Mouse (Mus musculus): Measurements from ENCODE around the gene Rnf168.
"Not testable (repeated sequence)": the region's sequence is repeated elsewhere in the genome, so short reads cannot be mapped to it uniquely, and the experiment has no call there.

Gene Rnf168

GRCm38 (mm10) chr16:32277308-32278256 is at the start of gene Rnf168:
Gene Rnf168 (plus strand): TSS chr16:32277459.
- peak; percentile 92 for DNase-seq (ENCODE audit: low spot score)

DNA sequence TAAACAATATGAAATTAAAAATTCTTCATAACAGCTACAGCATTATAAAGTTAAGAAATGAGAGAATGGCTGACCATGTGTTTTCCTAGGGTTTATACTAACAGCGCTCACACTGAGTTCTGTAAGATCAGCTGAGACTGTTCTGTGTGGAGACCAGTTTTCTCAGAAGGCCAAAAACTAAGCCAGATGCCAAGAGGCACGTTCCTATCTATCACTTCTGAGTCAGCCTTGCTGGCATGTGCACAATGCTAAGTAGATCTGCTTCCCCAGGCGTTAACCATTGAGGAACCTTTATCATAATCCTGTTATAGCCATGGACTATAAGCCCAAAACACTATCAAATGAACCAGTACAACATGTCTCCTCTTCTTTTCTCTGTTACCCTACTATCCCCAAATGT is 45.2 kb upstream of the Rnf168 start:
- not testable (repeated sequence) for DNase-seq (ENCODE audit: low spot score)

DNA sequence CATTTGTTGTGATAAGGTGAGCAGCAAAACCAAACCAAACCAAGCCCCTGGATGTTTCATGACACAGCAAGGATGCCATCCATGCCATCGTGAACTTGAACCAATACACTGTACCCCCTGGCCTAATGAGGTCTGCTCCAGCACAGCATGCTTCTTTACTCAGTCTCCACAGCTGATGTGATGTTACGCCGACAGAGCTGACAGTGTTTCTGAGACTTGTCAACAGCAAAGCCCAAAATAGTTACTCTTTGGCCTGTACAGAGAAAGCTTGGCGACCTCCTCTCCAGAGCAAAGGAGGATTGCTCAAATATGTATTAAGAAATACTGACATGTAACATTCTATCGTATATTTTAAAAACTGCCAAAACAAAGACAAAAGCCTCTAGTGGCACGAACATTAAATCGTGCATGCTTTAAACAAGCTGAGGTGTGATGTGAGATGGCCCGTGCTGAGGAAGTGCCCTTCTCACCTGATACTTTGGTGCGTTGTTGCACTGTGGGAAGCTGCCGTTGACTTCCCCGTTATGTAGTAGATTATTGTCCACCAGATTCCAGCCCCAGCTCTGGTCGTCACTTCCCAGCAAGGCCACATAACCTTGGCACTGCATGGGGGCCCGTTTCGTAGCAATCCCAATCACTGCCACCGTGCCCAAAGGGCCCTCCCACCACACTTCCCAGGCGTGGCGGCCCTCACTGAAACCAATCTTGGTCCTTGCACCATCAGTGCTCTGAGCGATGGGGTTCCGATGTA is 39.2 kb upstream of the Rnf168 start:
- DNase-seq (ENCODE audit: low spot score) = peak; percentile 16

DNA sequence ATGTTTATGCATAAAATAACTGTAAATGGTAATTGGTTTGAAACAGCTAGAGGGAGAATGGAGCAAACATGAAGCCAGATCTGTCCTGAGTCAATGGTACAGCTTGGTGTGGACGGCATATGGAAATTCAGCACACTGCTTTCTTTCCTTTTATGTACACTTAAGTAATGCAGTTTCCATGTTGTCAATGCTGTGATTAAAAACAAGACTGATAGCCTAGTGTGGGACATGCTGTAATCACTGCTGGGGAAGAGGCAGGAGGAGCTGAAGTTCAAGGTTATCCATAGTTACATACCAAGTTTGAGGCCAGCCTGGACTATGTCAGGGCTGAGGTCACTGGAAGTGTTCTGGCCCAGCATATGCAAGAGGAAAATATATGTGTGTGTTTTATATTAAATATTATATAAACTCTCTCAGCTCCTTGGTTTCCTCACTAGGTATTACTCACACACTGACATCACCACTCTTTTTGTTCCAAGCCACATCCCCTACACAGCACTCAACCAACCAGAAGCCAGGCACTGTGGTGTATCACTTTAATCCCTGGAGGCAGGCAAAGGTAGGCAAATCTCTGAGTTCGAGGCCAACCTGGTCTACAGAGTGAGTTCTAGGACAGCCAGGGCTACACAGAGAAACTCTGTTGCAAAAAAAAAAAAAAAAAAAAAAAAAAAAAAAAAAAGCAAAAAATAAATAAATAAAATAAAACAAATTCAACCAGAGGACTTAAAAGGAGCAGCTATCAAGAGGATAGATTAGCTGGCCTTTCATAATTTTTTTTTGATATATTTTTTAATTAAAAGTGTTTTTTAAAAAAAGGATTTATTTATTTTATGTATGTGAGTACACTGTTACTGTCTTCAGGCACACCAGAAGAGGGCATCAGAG is 37.6 kb upstream of the Rnf168 start:
- DNase-seq (ENCODE audit: low spot score) = no peak

- no peak for DNase-seq (ENCODE audit: low spot score)
Observed at GRCm38 (mm10) chr16:32243901-32244300, 33.4 kb upstream of the Rnf168 start.

DNA sequence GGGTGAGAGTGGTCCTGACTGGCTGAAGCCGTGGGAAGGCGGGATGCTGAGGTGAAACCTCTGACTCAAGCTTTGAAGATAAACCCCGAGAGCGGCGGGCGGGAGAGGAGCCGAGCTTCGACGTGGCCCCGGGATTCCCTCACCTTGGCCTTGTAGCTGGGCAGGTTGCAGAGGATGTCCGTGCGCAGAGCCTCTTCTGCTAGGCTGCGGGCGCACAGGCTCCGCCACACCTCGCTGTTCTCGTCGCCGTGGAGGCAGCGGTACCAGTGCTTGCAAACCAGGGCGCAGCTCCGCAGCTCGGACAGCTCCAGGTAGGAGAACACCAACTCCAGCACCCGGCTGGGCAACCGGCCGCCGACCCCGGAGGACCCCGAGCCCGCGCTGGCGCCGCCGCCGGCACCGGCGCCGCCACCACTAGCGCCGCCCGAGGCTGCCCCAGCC is 30.9 kb upstream of the Rnf168 start:
- DNase-seq (ENCODE audit: low spot score) = peak; percentile 14

DNA sequence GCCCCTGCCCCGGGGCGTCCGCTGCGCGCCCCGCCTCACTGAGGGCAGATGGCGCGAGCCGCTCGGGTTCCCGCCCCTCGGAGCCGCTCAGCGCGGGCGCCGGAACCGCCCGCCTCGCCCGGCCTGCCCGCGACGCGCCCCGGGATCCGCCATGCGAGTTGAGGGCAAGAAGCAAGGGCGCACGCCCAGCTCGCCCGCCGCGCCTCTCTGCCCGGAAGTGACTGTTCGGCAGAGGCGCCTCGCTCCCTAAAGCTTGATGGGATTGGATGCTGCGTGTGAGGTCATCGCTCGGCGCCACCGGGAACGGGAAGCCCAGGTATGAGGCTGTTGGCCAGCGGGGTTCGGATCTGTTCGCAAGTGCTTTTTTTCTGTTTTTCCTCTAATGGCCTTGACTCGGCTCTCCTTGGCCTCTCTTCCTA is 30.3 kb upstream of the Rnf168 start, which contains the start of the genes Fbxo45 and Wdr53:
Gene Fbxo45 (minus strand): TSS at position 207 of the 419 bp plus-strand sequence.
Gene Wdr53 (plus strand): TSS at position 276 of the 419 bp plus-strand sequence.
- DNase-seq (ENCODE audit: low spot score) = peak; percentile 98

- peak; percentile 26 for DNase-seq (ENCODE audit: low spot score)
Observed at GRCm38 (mm10) chr16:32264225-32264624, 13.0 kb upstream of the Rnf168 start.

DNA sequence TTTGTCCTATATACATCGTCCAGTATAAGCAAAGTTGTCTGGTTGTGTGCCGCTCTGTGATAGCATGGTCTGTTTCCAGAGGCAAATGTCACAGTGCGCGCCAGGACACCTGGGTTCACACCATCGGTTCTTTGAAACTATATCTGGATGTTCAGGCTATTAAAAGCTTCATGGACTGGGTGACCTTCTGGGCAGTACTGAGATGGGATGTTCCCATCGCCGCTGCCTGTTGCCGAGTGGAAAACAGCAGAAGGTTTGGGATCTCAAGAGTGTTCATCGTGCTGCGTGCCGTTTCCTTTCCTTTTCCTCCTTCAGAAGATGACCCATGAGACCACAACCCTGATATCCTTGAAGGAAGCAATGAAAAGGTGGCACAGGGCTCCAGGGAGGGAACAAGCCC is 6.0 kb upstream of the Rnf168 start, which contains the start of gene Smco1:
Gene Smco1 (plus strand): TSS at position 178 of the 400 bp plus-strand sequence.
- no peak for DNase-seq (ENCODE audit: low spot score)

- DNase-seq (ENCODE audit: low spot score) = no peak
Observed at GRCm38 (mm10) chr16:32273338-32273737, 3.9 kb upstream of the Rnf168 start.

- DNase-seq (ENCODE audit: low spot score) = no peak
Observed at GRCm38 (mm10) chr16:32275041-32275440, 2.2 kb upstream of the Rnf168 start.

GRCm38 (mm10) chr16:32275830-32276229 is 1.4 kb upstream of the Rnf168 start:
- no peak for DNase-seq (ENCODE audit: low spot score)

- no peak for DNase-seq (ENCODE audit: low spot score)
Observed at GRCm38 (mm10) chr16:32278396-32278795, 1.1 kb downstream of the Rnf168 start.

DNA sequence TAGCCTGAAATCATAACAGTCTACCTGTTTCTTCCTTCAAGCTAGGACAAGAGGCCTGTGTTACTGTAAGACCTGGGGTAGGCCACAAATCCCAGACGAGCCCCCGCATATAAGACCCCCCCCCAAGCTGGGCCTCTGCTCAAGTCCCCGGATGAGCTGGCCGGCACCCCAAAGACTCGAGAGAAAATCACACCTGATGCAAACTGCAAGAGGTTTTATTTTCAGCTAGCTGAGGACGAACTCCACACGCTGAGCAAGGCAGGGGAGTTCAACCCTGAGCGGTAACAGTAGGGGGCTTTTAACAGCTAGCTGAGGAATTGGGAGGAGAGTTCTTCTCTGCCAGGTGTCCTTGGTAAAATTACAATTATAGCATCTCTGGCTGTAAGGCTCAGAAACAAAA is 3.0 kb downstream of the Rnf168 start:
- no peak for DNase-seq (ENCODE audit: low spot score)

- no peak for DNase-seq (ENCODE audit: low spot score)
Observed at GRCm38 (mm10) chr16:32282608-32283007, 5.3 kb downstream of the Rnf168 start.

GRCm38 (mm10) chr16:32291821-32292220 is 14.6 kb downstream of the Rnf168 start:
- no peak for DNase-seq (ENCODE audit: low spot score)

DNA sequence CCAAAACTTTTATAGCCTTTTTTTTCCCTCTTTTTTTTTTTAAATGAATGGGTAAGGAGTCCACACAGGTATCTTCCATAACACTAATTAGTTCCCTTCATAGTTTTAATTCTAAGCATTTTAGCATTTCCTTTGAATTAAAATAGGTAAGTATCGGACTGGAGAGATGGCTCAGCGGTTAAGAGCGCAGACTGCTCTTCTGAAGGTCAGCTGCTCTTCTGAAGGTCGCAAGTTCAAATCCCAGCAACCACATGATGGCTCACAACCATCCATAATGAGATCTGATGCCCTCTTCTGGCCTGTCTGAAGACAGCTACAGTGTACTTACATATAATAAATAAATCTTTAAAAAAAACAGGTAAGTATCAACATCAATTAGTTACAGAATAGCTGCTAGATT is 22.4 kb downstream of the Rnf168 start:
- DNase-seq (ENCODE audit: low spot score) = not testable (repeated sequence)

DNA sequence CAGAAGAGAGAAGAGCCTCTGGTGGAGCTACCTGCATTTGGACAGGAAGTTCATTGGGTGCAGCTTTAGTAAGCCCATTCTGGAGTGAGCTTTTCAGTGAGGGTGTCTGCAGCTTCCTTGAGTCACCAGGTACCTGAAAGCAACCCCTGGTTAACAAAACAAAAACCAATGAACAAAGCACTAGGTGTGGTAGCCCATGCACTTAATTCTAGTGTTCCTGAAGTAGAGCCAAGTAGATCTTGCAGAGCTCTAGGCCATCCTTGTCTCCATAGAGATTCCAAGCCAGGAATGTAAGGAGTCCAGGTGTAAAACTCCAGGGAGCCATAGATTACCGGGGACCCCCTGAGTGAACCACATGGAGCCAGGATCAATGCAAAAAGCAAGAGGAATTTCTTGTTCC is 25.8 kb downstream of the Rnf168 start:
- no peak for DNase-seq (ENCODE audit: low spot score)

DNA sequence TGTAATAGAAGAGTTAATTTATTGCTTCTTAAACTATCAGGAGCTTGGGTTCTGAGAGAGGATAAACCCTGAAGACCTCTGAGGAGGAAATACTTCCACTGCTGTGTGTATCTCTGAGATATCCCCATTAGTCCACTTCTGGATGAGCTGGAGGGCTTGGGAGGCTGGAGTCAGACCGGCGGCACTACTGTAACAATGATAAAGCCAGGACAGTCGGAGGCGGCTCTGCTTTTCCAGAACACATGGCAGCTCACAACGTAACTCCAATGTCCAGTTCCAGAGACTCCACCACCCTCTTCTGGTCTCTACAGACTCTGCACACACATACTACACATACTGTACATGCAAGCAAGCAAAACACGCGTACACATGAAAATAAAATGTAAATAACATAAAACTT is 26.6 kb downstream of the Rnf168 start:
- DNase-seq (ENCODE audit: low spot score) = no peak

GRCm38 (mm10) chr16:32311970-32312369 is 34.7 kb downstream of the Rnf168 start:
- no peak for DNase-seq (ENCODE audit: low spot score)

DNA sequence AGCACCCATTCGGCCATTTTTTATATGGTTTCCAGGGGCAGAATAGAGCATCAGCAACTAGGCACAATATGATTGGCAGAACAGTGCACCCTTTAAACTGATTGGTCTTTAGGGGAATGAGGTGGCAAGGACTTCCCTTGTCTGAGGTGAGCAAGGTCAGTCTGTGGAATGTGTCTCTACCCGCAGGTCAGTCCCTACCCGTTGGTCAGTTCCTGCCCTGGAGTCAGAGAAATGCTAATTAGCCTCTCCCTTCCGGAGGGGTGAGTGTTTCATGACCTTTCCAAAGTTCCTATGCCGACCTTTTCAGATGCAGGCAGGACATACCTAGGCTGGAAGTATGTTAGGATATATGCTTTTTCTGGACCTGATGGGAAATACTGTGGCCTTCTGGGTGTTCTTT is 35.1 kb downstream of the Rnf168 start:
- no peak for DNase-seq (ENCODE audit: low spot score)

- DNase-seq (ENCODE audit: low spot score) = no peak
Observed at GRCm38 (mm10) chr16:32312859-32313258, 35.6 kb downstream of the Rnf168 start.

Measured in lung, postnatal 25 days (tissue).